Mouse (Mus musculus) adrenal gland, postnatal 14 days (tissue): Measurements from ENCODE around the gene Zkscan8. TPM values are rescaled to one million over a fixed set of nuclear protein-coding genes. Genes with fewer than 3 reads are reported as not detected.

ENCODE experiments used
- total RNA-seq: library from RNA; stranded (reverse); gene quantifications from 2 replicates; pipeline ENCODE4 v1.2.3, GENCODE M21; 2021

Gene Zkscan8
- total RNA-seq, 1 experiment from 2014 or later, result 17.4 TPM

Other genes with a start within 250 kb of the Zkscan8 start
- gene Gpx5, start 238.4 kb downstream of the Zkscan8 start, total RNA-seq, result not detected in 2 replicates
- gene Gpx6, start 219.0 kb downstream of the Zkscan8 start, total RNA-seq, result not detected in 2 replicates
- not detected in 2 replicates for gene Olfr1367, start 184.2 kb downstream of the Zkscan8 start, total RNA-seq
- gene Zscan12, start 168.3 kb downstream of the Zkscan8 start, total RNA-seq, result 8.0 and 10.1 TPM in 2 replicates
- gene Zkscan3, start 128.4 kb downstream of the Zkscan8 start, total RNA-seq, result 57.7 and 64.0 TPM in 2 replicates
- gene Pgbd1, start 90.1 kb downstream of the Zkscan8 start, total RNA-seq, result 0.79 and 0.85 TPM in 2 replicates
- 32.2 and 35.4 TPM in 2 replicates for gene Zscan26, start 77.4 kb downstream of the Zkscan8 start, total RNA-seq
- 1.4 and 1.7 TPM in 2 replicates for gene Nkapl, start 62.6 kb downstream of the Zkscan8 start, total RNA-seq
- gene Zkscan4, start 52.2 kb downstream of the Zkscan8 start, total RNA-seq, result 2.3 and 3.9 TPM in 2 replicates
- gene Gm10065, start 51.7 kb downstream of the Zkscan8 start, total RNA-seq, result not detected in 2 replicates
- gene AK157302, start 35.9 kb downstream of the Zkscan8 start, total RNA-seq, result 16.7 and 18.3 TPM in 2 replicates
- gene Gm11273, start 29.7 kb downstream of the Zkscan8 start, total RNA-seq, result 174 and 184 TPM in 2 replicates
- not detected in 2 replicates for gene Olfr1366, start 11.7 kb upstream of the Zkscan8 start, total RNA-seq
- gene Olfr1535, start 28.8 kb upstream of the Zkscan8 start, total RNA-seq, result not detected in 2 replicates
- not detected in 2 replicates for gene Olfr1364, start 50.6 kb upstream of the Zkscan8 start, total RNA-seq
- not detected in 2 replicates for gene Olfr1362, start 82.9 kb upstream of the Zkscan8 start, total RNA-seq
- gene Olfr11, start 111.4 kb upstream of the Zkscan8 start, total RNA-seq, result not detected in 2 replicates
- gene Olfr1361, start 132.3 kb upstream of the Zkscan8 start, total RNA-seq, result not detected in 2 replicates
- gene Olfr1360, start 146.3 kb upstream of the Zkscan8 start, total RNA-seq, result not detected in 2 replicates
- gene Olfr1359, start 167.0 kb upstream of the Zkscan8 start, total RNA-seq, result not detected in 2 replicates
- gene Hist1h2bl, start 185.0 kb upstream of the Zkscan8 start, total RNA-seq, result 191 and 254 TPM in 2 replicates
- gene Hist1h2ai, start 185.3 kb upstream of the Zkscan8 start, total RNA-seq, result 129 and 184 TPM in 2 replicates
- gene Hist1h3h, start 186.5 kb upstream of the Zkscan8 start, total RNA-seq, result 287 and 324 TPM in 2 replicates
- gene Hist1h2bm, start 190.9 kb upstream of the Zkscan8 start, total RNA-seq, result 57.9 and 74.0 TPM in 2 replicates
- 35.2 and 49.4 TPM in 2 replicates for gene Hist1h4j, start 203.9 kb upstream of the Zkscan8 start, total RNA-seq
- 468 and 533 TPM in 2 replicates for gene Hist1h4k, start 219.4 kb upstream of the Zkscan8 start, total RNA-seq
- 72.0 and 91.7 TPM in 2 replicates for gene Hist1h2ak, start 222.7 kb upstream of the Zkscan8 start, total RNA-seq
- gene Hist1h2bn, start 223.0 kb upstream of the Zkscan8 start, total RNA-seq, result 127 and 142 TPM in 2 replicates
- gene Hist1h1b, start 249.5 kb upstream of the Zkscan8 start, total RNA-seq, result 129 and 152 TPM in 2 replicates